Mouse (Mus musculus): ENCODE measurements around the gene Gm20388.

GRCm38 (mm10) chr8:120644663-120645062 is 734.0 kb downstream of the Gm20388 start:
- TF ChIP-seq POLR2A (IDR thresholded peaks at IDR 0.05; ENCODE audit: insufficient read depth, low read length) (no peak), CTCF (IDR thresholded peaks at IDR 0.05; ENCODE audit: low read depth, low read length) (no peak), EP300 (IDR thresholded peaks at IDR 0.05; ENCODE audit: insufficient read depth, low read depth, low read length) (no peak)

Data from ES-Bruce4 (cell line).